ENCODE assay signal across 8 mouse cellular contexts in the genomic region with DNA sequence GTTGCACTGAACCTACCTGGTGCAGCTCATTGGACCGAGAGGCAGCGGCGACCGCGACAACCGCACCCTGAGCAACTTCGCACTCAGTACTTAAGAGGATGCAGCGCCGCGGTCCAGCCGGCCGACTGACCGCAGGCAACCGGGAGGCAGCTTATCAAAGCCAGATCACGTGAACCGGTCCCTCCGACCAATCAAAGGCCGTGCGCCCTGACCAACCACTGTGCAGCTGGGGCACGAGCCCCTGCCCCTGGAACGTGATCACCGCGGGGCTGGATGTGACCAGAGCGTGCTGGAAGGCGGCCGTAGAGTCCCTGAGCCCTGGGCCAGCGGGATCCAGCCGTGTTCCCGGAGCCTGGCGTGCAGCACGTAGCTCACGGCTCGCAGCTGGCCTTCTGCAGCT. TPM values are rescaled to one million over a fixed set of nuclear protein-coding genes. Genes with fewer than 3 reads are reported as not detected.
DNase-seq lines count a peak whose midpoint lies in the region; ATAC-seq lines count a peak whose summit lies in the region.

A gene (minus strand): TSS at position 117 of the 400 bp plus-strand sequence.

- H3K4me1 ChIP-seq in intestine, embryonic 14.5 days (replicated peaks; ENCODE audit: control insufficient read depth, insufficient read depth, low read length): peaks cover 6% of the 10 kb centered on the region; the same call in 1 of the 2 replicates
- peaks cover 11% of the 10 kb centered on the region for H3K4me1 ChIP-seq in megakaryocyte, embryonic 14.5 days

- H3K4me2 ChIP-seq in intestine, embryonic 14.5 days (ENCODE audit: low read length): peak within 1 kb of the TSS; percentile 72

- peak within 1 kb of the TSS; percentile 47 for H3K4me3 ChIP-seq in intestine, embryonic 14.5 days (ENCODE audit: low read depth, low read length)
- H3K4me3 ChIP-seq in megakaryocyte, embryonic 14.5 days (replicated peaks): peak within 1 kb of the TSS; percentile 90

- no peaks in the 10 kb centered on the region for H3K27me3 ChIP-seq in intestine, embryonic 14.5 days (replicated peaks; ENCODE audit: control insufficient read depth, insufficient read depth, low read length)
- peaks cover 56% of the 10 kb centered on the region for H3K27me3 ChIP-seq in megakaryocyte, embryonic 14.5 days (replicated peaks)

- 0 out of 2 replicates have a peak, but pooled peaks cover 2% of the 10 kb centered on the region for H3K9me3 ChIP-seq in intestine, embryonic 14.5 days (ENCODE audit: control insufficient read depth, low read length)
- peaks cover 13% of the 10 kb centered on the region for H3K9me3 ChIP-seq in megakaryocyte, embryonic 14.5 days

- H3K27ac ChIP-seq in intestine, embryonic 14.5 days (ENCODE audit: low read depth): peak within 1 kb of the TSS; percentile 89

- ATAC-seq in intestine, embryonic 14.5 days (replicated peaks; ENCODE audit: low FRiP score, low TSS enrichment, low read depth): peak; percentile 100
- no peak for ATAC-seq in monocyte, adult 5-6 weeks (replicated peaks; ENCODE audit: insufficient number of reproducible peaks, low FRiP score, low TSS enrichment, poor library complexity, severe bottlenecking)

- WGBS in intestine, embryonic 14.5 days: under 1% methylated on average over 33 of the region's 33 CpGs

- DNase-seq in adrenal gland, adult 2 months: peak; percentile 96
- DNase-seq in embryo, embryonic 10 days (ENCODE audit: low spot score): peak; percentile 98
- peak; percentile 96 for DNase-seq in gastrocnemius, postnatal 25 days
- peak; percentile 94 for DNase-seq in intestine, embryonic 14.5 days (ENCODE audit: low spot score)
- peak; percentile 79 to 88 for DNase-seq in left cerebral cortex, adult 9 months (ENCODE audit: low spot score in 2 of 2)
- peak; percentile 85 for DNase-seq in right cerebral cortex, postnatal 25 days

- H3K36me3 ChIP-seq in intestine, embryonic 14.5 days (ENCODE audit: control insufficient read depth, insufficient read depth, low read length): peaks cover 14% of the 10 kb centered on the region
- no peaks in the 10 kb centered on the region for H3K36me3 ChIP-seq in megakaryocyte, embryonic 14.5 days (replicated peaks; ENCODE audit: low read length)

- peak within 1 kb of the TSS; percentile 65 for H3K9ac ChIP-seq in intestine, embryonic 14.5 days (ENCODE audit: low read length)

RNA-seq across cellular contexts. Expression of the gene that starts here (rescaled TPM):
- 10 to 100 TPM; 20.2 to 43.2 TPM for total RNA-seq in adrenal gland, adult 2 months (2021)
- 3.1 and 3.9 TPM in 2 replicates for polyA plus RNA-seq in adrenal gland, adult 2 months (2012; rRNA removed)
- total RNA-seq in gastrocnemius, postnatal 25 days (2021): 100 to 1,000 TPM; 219 to 491 TPM
- polyA plus RNA-seq in intestine, embryonic 14.5 days (2014; fragmentation: Nextera tagmentation; extraction: Ambion mirVana): 10.0 and 11.7 TPM in 2 replicates
- polyA plus RNA-seq in megakaryocyte, embryonic 14.5 days (2012; ENCODE audit: insufficient read depth, low replicate concordance): not detected in 2 replicates
- total RNA-seq in monocyte, adult 5-6 weeks (2017): not detected in 3 replicates

Comparison
In these comparisons a context has a peak if more than half of its experiments do, and no peak if none do; other contexts are left out.
1. RNA of the gene that starts here (total RNA-seq): 219 to 491 TPM in gastrocnemius, postnatal 25 days and 20.2 to 43.2 TPM in adrenal gland, adult 2 months; not detected in monocyte, adult 5-6 weeks; every median in the first group is over 10 times any median in the second.
2. RNA of the gene that starts here (total RNA-seq): 219 to 491 TPM in gastrocnemius, postnatal 25 days; 20.2 to 43.2 TPM in adrenal gland, adult 2 months; every median in the first group is over 4 times any median in the second.
3. Peak in every context shown above with its lines, with median percentiles within 50 percentile points of each other: DNase-seq.